Mouse (Mus musculus) heart, embryonic 13.5 days (tissue): ENCODE results near the gene Sgk2. TPM values are rescaled to one million over a fixed set of nuclear protein-coding genes. Genes with fewer than 3 reads are reported as not detected.
A peak's percentile ranks its signal among the peaks of the same experiment; 100 is the strongest.

Source experiments
- ATAC-seq: fragments of 200-750 bp; cut with Nextera tagmentation; 2 replicates; pipeline ENCODE4 v1.8.0; 2017; ENCODE audit warnings: moderate TSS enrichment; ENCODE audit not compliant: insufficient number of reproducible peaks, low FRiP score, low TSS enrichment; ENCODE audit errors: extremely low read depth
- H3K27ac ChIP-seq: fragments of 300-500 bp; sonication (generic); replicated peaks from 2 replicates; pipeline ENCODE4 v1.5.1; 2015; ENCODE audit warnings: moderate library complexity, mild to moderate bottlenecking, inconsistent platforms
- H3K27me3 ChIP-seq: fragments of 300-500 bp; sonication (generic); replicated peaks from 2 replicates; pipeline ENCODE4 v1.6.1; 2015; ENCODE audit warnings: mild to moderate bottlenecking, inconsistent platforms
- H3K36me3 ChIP-seq: fragments of 300-500 bp; sonication (generic); 2 replicates; pipeline ENCODE4 v1.6.1; 2015; ENCODE audit warnings: mild to moderate bottlenecking, inconsistent platforms
- H3K4me1 ChIP-seq: fragments of 300-500 bp; sonication (generic); 2 replicates; pipeline ENCODE4 v1.6.1; 2015; ENCODE audit warnings: inconsistent platforms
- H3K4me2 ChIP-seq: fragments of 300-500 bp; sonication (generic); 2 replicates; pipeline ENCODE4 v1.6.1; 2015; ENCODE audit warnings: inconsistent platforms, mild to moderate bottlenecking, moderate library complexity
- H3K4me3 ChIP-seq: fragments of 300-500 bp; sonication (generic); 2 replicates; pipeline ENCODE4 v1.5.1; 2015; ENCODE audit warnings: moderate library complexity, mild to moderate bottlenecking, inconsistent platforms
- H3K9ac ChIP-seq: fragments of 300-500 bp; sonication (generic); 2 replicates; pipeline ENCODE4 v1.6.1; 2015; ENCODE audit warnings: inconsistent platforms, mild to moderate bottlenecking, moderate library complexity
- H3K9me3 ChIP-seq: fragments of 300-500 bp; sonication (generic); 2 replicates; pipeline ENCODE4 v1.6.1; 2016; ENCODE audit warnings: inconsistent platforms
- WGBS: fragments of 180-500 bp; shearing (Covaris S2); methylation state at CpG from one replicate; pipeline ENCODE4 v1.1.7; 2015; ENCODE audit warnings: mixed read lengths; 5-methylcytosine and 5-hydroxymethylcytosine counted together
- polyA plus RNA-seq: library from polyadenylated mRNA; unstranded; fragments of >200 nt; fragmentation: Nextera tagmentation; extraction: Ambion mirVana; gene quantifications from 2 replicates; pipeline ENCODE4 v1.2.1, GENCODE M21; 2015

Gene Sgk2
- polyA plus RNA-seq, 1 experiment from 2014 or later: not detected

DNA sequence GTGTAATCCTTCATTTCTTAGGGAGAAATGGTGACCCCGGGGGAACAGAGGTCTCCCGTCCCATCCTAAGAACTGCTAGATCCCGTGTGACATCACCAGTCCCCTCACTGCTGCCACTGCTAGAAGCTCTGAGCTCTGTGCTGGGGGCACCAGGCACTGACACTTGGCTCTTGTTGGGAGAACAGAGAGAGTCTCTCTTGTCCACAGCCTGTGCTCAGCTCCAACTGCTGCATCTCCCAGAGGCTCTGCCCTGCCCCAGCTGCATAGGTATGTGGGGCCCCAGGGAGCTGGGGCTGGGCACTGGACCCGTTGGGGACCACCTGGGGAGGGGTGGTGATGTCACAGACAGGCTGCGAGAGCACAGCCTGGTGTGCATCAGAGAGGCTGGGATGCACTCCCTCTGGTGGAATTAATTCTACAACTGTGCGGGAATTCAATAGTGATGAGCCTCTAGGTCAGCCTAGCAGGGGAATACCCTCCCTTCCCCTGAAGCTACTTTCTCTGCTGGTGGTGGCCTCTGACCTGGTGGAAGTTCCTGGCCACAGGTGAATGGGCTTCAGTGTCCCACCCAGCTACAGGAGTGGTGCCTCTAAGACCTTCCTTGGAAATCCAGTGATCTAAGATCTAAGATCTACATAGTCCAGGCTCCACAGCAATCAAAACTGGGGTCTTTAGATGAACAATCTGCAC is 4.4 kb downstream of the Sgk2 start:
- Histone ChIP-seq H3K27ac (no peak overlapping the region), H3K9me3 (no peaks in the 10 kb centered on the region), H3K4me1 (no peaks in the 10 kb centered on the region), H3K4me3 (no peak overlapping the region), H3K36me3 (no peaks in the 10 kb centered on the region), H3K9ac (no peak overlapping the region), H3K27me3 (peaks cover 7% of the 10 kb centered on the region; the same call in 1 of the 2 replicates), H3K4me2 (no peak overlapping the region)
- no peak for ATAC-seq
- WGBS: 29% methylated on average over 6 of the region's 6 CpGs

DNA sequence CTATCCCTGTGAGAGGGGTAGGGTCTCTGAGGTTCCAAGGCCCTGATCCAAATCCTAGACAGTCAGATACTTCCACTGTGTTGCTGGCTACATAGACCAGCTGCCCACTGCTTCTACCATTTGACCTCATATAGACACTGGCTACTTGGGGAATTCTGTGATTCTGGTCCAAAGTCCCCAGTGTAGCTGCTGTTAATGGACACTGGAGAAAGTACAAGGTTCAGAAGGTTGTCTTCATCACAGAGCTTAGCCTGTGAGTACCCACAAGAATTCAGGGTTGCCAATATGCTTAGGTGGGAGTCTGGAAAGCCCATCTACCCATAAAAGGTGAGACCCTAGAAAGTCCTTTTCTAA is 4.9 kb downstream of the Sgk2 start:
- ATAC-seq: no peak
- Histone ChIP-seq H3K36me3 (no peaks in the 10 kb centered on the region), H3K4me1 (no peaks in the 10 kb centered on the region), H3K27ac (no peak overlapping the region), H3K4me2 (no peak overlapping the region), H3K9me3 (no peaks in the 10 kb centered on the region), H3K27me3 (peaks cover 7% of the 10 kb centered on the region; the same call in 1 of the 2 replicates), H3K9ac (no peak overlapping the region), H3K4me3 (no peak overlapping the region)

- peaks cover 5% of the 10 kb centered on the region; the same call in 1 of the 2 replicates for H3K4me1 ChIP-seq
- ATAC-seq: no peak
- no peak overlapping the region for H3K4me2 ChIP-seq
- H3K9me3 ChIP-seq: no peaks in the 10 kb centered on the region
- H3K9ac ChIP-seq: no peak overlapping the region
- 71% methylated on average over 9 of the region's 9 CpGs for WGBS
- H3K4me3 ChIP-seq: no peak overlapping the region
- no peaks in the 10 kb centered on the region for H3K36me3 ChIP-seq
- H3K27ac ChIP-seq: no peak overlapping the region
- H3K27me3 ChIP-seq: peaks cover 7% of the 10 kb centered on the region; the same call in 1 of the 2 replicates
Measured at GRCm38 (mm10) chr2:162993881-162994616, 6.9 kb downstream of the Sgk2 start.

DNA sequence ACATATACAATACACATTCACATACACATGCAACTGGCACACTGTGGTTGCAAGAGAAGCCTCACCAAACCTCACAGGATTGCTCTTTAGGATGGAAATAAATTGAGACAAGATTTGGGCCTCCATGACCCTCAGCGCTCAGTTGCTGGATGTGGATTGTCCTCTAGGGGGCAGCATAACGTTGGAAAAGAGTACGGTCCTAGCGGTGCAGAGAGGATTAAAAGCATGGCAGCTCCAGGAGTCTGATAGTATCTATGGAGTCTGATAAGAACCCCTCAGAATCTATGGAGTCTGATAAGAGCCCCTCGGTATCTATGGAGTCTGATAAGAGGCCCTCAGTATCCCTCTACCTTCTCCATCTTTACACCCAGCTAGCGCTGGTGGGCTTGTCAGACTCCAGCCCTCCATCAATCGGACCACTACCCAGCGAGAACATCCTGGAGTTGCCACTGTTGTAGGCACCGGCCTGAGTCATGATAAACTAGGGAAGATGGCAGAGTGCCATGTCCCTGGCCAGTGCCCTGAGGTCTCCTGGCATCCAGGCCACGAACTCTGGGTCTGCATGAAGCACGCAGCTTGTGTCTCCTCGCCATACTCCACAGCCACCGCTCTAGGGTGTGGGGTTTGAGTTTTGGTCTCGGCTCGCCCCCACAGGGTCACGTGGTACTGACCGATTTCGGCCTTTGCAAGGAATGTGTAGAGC is 11.5 kb downstream of the Sgk2 start:
- peak overlapping the region; percentile 62 for H3K4me2 ChIP-seq
- ATAC-seq: peak; percentile 54; the same call in 1 of the 2 replicates
- H3K9me3 ChIP-seq: no peaks in the 10 kb centered on the region
- H3K36me3 ChIP-seq: no peaks in the 10 kb centered on the region
- no peak overlapping the region for H3K27ac ChIP-seq
- peak overlapping the region; percentile 29 for H3K4me3 ChIP-seq
- WGBS: 17% methylated on average over 18 of the region's 18 CpGs
- H3K27me3 ChIP-seq: peaks cover 21% of the 10 kb centered on the region
- H3K9ac ChIP-seq: peak overlapping the region; percentile 1; the same call in 1 of the 2 replicates
- peaks cover 7% of the 10 kb centered on the region; the same call in 1 of the 2 replicates for H3K4me1 ChIP-seq

- no peak overlapping the region for H3K27ac ChIP-seq
- no peaks in the 10 kb centered on the region for H3K36me3 ChIP-seq
- H3K9ac ChIP-seq: no peak overlapping the region
- H3K9me3 ChIP-seq: no peaks in the 10 kb centered on the region
- 42% methylated on average over 3 of the region's 3 CpGs for WGBS
- no peak for ATAC-seq
- H3K4me1 ChIP-seq: peaks cover 7% of the 10 kb centered on the region; the same call in 1 of the 2 replicates
- no peak overlapping the region for H3K4me3 ChIP-seq
- no peak overlapping the region for H3K4me2 ChIP-seq
- H3K27me3 ChIP-seq: peaks cover 29% of the 10 kb centered on the region
Measured at GRCm38 (mm10) chr2:162999744-163000143, 12.6 kb downstream of the Sgk2 start.

DNA sequence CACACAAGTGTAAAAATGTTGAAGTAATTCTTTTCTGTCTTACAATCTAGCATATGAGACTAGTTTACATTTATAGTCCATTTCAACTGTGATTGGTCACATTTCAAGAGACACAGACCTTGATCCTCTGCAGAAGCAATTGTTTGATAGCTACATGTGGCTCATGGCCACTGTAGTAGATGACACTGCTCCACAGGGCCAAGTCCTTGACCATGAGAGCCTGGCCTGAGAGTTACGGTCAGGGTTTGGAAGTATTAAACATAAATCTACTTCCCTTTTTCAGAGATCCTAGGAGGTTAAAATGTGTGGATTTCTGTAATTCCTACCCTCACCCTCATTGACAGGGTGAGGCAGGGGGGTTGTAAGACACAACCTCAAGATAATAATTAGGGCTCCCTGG is 13.9 kb downstream of the Sgk2 start:
- no peaks in the 10 kb centered on the region for H3K36me3 ChIP-seq
- 96% methylated on average over 1 of the region's 1 CpGs for WGBS
- H3K9ac ChIP-seq: no peak overlapping the region
- H3K4me2 ChIP-seq: no peak overlapping the region
- peaks cover 7% of the 10 kb centered on the region; the same call in 1 of the 2 replicates for H3K4me1 ChIP-seq
- no peak overlapping the region for H3K27ac ChIP-seq
- H3K9me3 ChIP-seq: no peaks in the 10 kb centered on the region
- no peak for ATAC-seq
- peaks cover 36% of the 10 kb centered on the region for H3K27me3 ChIP-seq
- H3K4me3 ChIP-seq: no peak overlapping the region

DNA sequence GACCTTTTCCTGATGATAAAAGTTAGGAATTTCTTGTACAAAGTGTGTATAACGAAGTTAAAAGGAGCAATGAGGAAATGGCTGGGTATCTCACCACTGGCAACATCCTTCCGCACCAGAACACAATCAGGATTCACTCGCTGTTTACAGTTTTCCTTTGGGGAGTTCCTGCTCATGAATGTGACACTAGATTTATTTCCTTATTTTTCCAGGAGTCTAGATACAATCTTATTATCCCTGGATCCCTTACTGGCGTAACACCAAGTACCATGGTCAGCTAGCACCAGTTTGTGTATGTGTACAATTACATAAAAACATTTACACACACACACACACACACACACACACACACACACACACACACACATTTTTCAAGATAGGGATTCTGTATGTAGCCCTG is 20.2 kb downstream of the Sgk2 start:
- Histone ChIP-seq H3K36me3 (no peaks in the 10 kb centered on the region), H3K9me3 (no peaks in the 10 kb centered on the region)
- WGBS: 72% methylated on average over 4 of the region's 4 CpGs

GRCm38 (mm10) chr2:163016916-163017743 is 30.0 kb downstream of the Sgk2 start, which contains the start of gene Ift52:
TSS of gene Ift52 (plus strand) at chr2:163017354.
- peak within 1 kb of the TSS; percentile 74 for H3K4me2 ChIP-seq
- H3K4me3 ChIP-seq: peak within 1 kb of the TSS; percentile 93
- peaks cover 11% of the 10 kb centered on the region for H3K4me1 ChIP-seq
- under 1% methylated on average over 57 of the region's 57 CpGs for WGBS
- H3K27ac ChIP-seq: peak within 1 kb of the TSS; percentile 60
- H3K9me3 ChIP-seq: no peaks in the 10 kb centered on the region
- H3K27me3 ChIP-seq: 0 out of 2 replicates have a peak, but pooled peaks cover 5% of the 10 kb centered on the region
- H3K9ac ChIP-seq: peak within 1 kb of the TSS; percentile 92
- H3K36me3 ChIP-seq: no peaks in the 10 kb centered on the region
- ATAC-seq: peak; percentile 94

More for the DNA sequence above, 20.2 kb downstream of the Sgk2 start:
- no peak for ATAC-seq
- no peak overlapping the region for H3K9ac ChIP-seq
- peaks cover 40% of the 10 kb centered on the region for H3K27me3 ChIP-seq
- no peak overlapping the region for H3K4me2 ChIP-seq
- no peaks in the 10 kb centered on the region for H3K4me1 ChIP-seq
- H3K4me3 ChIP-seq: no peak overlapping the region
- no peak overlapping the region for H3K27ac ChIP-seq

DNA sequence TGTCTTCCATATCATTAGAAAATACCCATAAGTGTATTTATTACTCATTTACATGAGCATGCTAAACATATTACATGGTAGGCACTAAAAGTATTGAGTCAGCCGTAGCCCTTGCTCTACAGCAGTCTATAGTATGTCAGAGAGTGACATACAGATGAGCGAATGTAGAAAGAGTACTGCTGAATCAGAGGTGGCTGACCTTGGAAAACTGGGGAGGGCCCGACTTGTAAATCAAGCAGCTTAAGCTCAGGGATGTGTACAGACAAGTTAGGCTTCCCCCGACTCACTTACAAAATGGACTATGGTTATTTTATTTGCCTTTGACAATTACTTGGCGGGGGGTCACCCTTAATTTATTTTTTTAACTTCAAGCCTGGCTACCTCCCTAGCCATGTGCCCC is 44.2 kb downstream of the Sgk2 start:
- WGBS: 87% methylated on average over 5 of the region's 5 CpGs
- Histone ChIP-seq H3K9ac (no peak overlapping the region), H3K4me1 (peaks cover under 1% of the 10 kb centered on the region; the same call in 1 of the 2 replicates), H3K27me3 (no peaks in the 10 kb centered on the region), H3K4me2 (no peak overlapping the region), H3K36me3 (peaks cover 98% of the 10 kb centered on the region), H3K4me3 (no peak overlapping the region), H3K9me3 (no peaks in the 10 kb centered on the region), H3K27ac (no peak overlapping the region)
- ATAC-seq: no peak

GRCm38 (mm10) chr2:163031757-163032156 is 44.6 kb downstream of the Sgk2 start:
- Histone ChIP-seq H3K27me3 (no peaks in the 10 kb centered on the region), H3K9me3 (no peaks in the 10 kb centered on the region), H3K4me1 (peaks cover 5% of the 10 kb centered on the region), H3K36me3 (peaks cover 98% of the 10 kb centered on the region), H3K9ac (no peak overlapping the region), H3K4me3 (no peak overlapping the region), H3K4me2 (no peak overlapping the region), H3K27ac (no peak overlapping the region)
- ATAC-seq: no peak
- WGBS: 61% methylated on average over 2 of the region's 2 CpGs
